ENCODE assay signal across 8 mouse cellular contexts in genomic region chr13:72625236-72625950, GRCm38 (mm10). TPM values are rescaled to one million over a fixed set of nuclear protein-coding genes. Genes with fewer than 3 reads are reported as not detected.
DNase-seq lines count a peak whose midpoint lies in the region; ATAC-seq and TF ChIP-seq lines count a peak whose summit lies in the region.

No protein-coding gene starts in this region.

- peaks cover 95% of the 10 kb centered on the region for H3K27me3 ChIP-seq in forebrain, postnatal 0 days (ENCODE audit: insufficient read depth, low read length)
- H3K27me3 ChIP-seq in forebrain, embryonic 12.5 days = peaks cover 94% of the 10 kb centered on the region
- peaks cover 95% of the 10 kb centered on the region for H3K27me3 ChIP-seq in embryonic facial prominence, embryonic 14.5 days (replicated peaks; ENCODE audit: control insufficient read depth, insufficient read depth, low read length)
- peaks cover 26% of the 10 kb centered on the region for H3K27me3 ChIP-seq in midbrain, embryonic 14.5 days (ENCODE audit: control insufficient read depth, insufficient read depth, low read length)

- ATAC-seq in forebrain, postnatal 0 days = no peak
- no peak for ATAC-seq in forebrain, embryonic 12.5 days (ENCODE audit: low FRiP score)
- ATAC-seq in embryonic facial prominence, embryonic 14.5 days (ENCODE audit: low read depth) = no peak
- no peak for ATAC-seq in midbrain, embryonic 14.5 days (ENCODE audit: low FRiP score, low TSS enrichment)
- no peak for ATAC-seq in inflammation-experienced regulatory T-cells, adult 6 months

- no peaks in the 10 kb centered on the region for H3K36me3 ChIP-seq in forebrain, postnatal 0 days (ENCODE audit: insufficient read depth)
- no peaks in the 10 kb centered on the region for H3K36me3 ChIP-seq in forebrain, embryonic 12.5 days (replicated peaks)
- H3K36me3 ChIP-seq in embryonic facial prominence, embryonic 14.5 days (ENCODE audit: control insufficient read depth, insufficient read depth, low read length) = no peaks in the 10 kb centered on the region
- no peaks in the 10 kb centered on the region for H3K36me3 ChIP-seq in midbrain, embryonic 14.5 days (ENCODE audit: control insufficient read depth, insufficient read depth, low read length)

- WGBS in forebrain, postnatal 0 days = 5% methylated on average over 28 of the region's 28 CpGs
- 3% methylated on average over 28 of the region's 28 CpGs for WGBS in forebrain, embryonic 12.5 days
- 8% methylated on average over 28 of the region's 28 CpGs for WGBS in embryonic facial prominence, embryonic 14.5 days
- 11% methylated on average over 28 of the region's 28 CpGs for WGBS in midbrain, embryonic 14.5 days

- H3K9me3 ChIP-seq in forebrain, postnatal 0 days (ENCODE audit: low read length) = no peaks in the 10 kb centered on the region
- H3K9me3 ChIP-seq in forebrain, embryonic 12.5 days = no peaks in the 10 kb centered on the region
- H3K9me3 ChIP-seq in embryonic facial prominence, embryonic 14.5 days (ENCODE audit: control insufficient read depth, low read length) = no peaks in the 10 kb centered on the region
- H3K9me3 ChIP-seq in midbrain, embryonic 14.5 days (ENCODE audit: control insufficient read depth, low read length) = no peaks in the 10 kb centered on the region

- no peaks in the 10 kb centered on the region for H3K4me1 ChIP-seq in forebrain, postnatal 0 days (ENCODE audit: insufficient read depth)
- peaks cover 39% of the 10 kb centered on the region for H3K4me1 ChIP-seq in forebrain, embryonic 12.5 days
- peaks cover 10% of the 10 kb centered on the region; the same call in 1 of the 2 replicates for H3K4me1 ChIP-seq in embryonic facial prominence, embryonic 14.5 days (ENCODE audit: control insufficient read depth, insufficient read depth, low read length)
- H3K4me1 ChIP-seq in midbrain, embryonic 14.5 days (ENCODE audit: control insufficient read depth, insufficient read depth, low read length) = 0 out of 2 replicates have a peak, but pooled peaks cover 9% of the 10 kb centered on the region

- DNase-seq in forebrain, postnatal 0 days = peak; percentile 52
- no peak for DNase-seq in embryonic facial prominence, embryonic 14.5 days (ENCODE audit: low spot score)
- DNase-seq in kidney, postnatal 25 days = peak; percentile 36 to 62
- DNase-seq in midbrain, embryonic 14.5 days = peak; percentile 81
- DNase-seq in layer of hippocampus, adult 2 months (ENCODE audit: low spot score in 2 of 2) = no peak
- no peak for DNase-seq in right cerebral cortex, postnatal 10 days (ENCODE audit: low spot score in 2 of 2)

- no peak overlapping the region for H3K9ac ChIP-seq in forebrain, postnatal 0 days
- no peak overlapping the region for H3K9ac ChIP-seq in forebrain, embryonic 12.5 days
- H3K9ac ChIP-seq in embryonic facial prominence, embryonic 14.5 days (ENCODE audit: low read depth, low read length) = no peak overlapping the region
- H3K9ac ChIP-seq in midbrain, embryonic 14.5 days (replicated peaks; ENCODE audit: low read length) = peak overlapping the region; percentile 4; the same call in 1 of the 2 replicates

- H3K4me3 ChIP-seq in forebrain, postnatal 0 days (ENCODE audit: low read depth, low read length) = no peak overlapping the region
- no peak overlapping the region for H3K4me3 ChIP-seq in forebrain, embryonic 12.5 days (replicated peaks)
- H3K4me3 ChIP-seq in embryonic facial prominence, embryonic 14.5 days (ENCODE audit: low read depth, low read length) = peak overlapping the region; percentile 36
- peak overlapping the region; percentile 75 for H3K4me3 ChIP-seq in midbrain, embryonic 14.5 days (replicated peaks; ENCODE audit: low read depth, low read length)
- no peak overlapping the region for H3K4me3 ChIP-seq in layer of hippocampus, adult 2 months

- H3K4me2 ChIP-seq in forebrain, postnatal 0 days (ENCODE audit: low read depth) = no peak overlapping the region
- H3K4me2 ChIP-seq in forebrain, embryonic 12.5 days = no peak overlapping the region
- peak overlapping the region; percentile 19; the same call in 1 of the 2 replicates for H3K4me2 ChIP-seq in embryonic facial prominence, embryonic 14.5 days (ENCODE audit: low read depth, low read length)
- peak overlapping the region; percentile 79 for H3K4me2 ChIP-seq in midbrain, embryonic 14.5 days (ENCODE audit: low read length)

- H3K27ac ChIP-seq in forebrain, postnatal 0 days (ENCODE audit: low read depth, low read length) = no peak overlapping the region
- H3K27ac ChIP-seq in forebrain, embryonic 12.5 days = no peak overlapping the region
- no peak overlapping the region for H3K27ac ChIP-seq in embryonic facial prominence, embryonic 14.5 days (replicated peaks; ENCODE audit: low read depth, low read length)
- H3K27ac ChIP-seq in midbrain, embryonic 14.5 days (replicated peaks; ENCODE audit: low read depth, low read length) = no peak overlapping the region
- no peak overlapping the region for H3K27ac ChIP-seq in layer of hippocampus, adult 2 months

- peak; percentile 29; the same call in 1 of the 2 replicates for TF ChIP-seq CTCF in forebrain, postnatal 0 days (IDR thresholded peaks at IDR 0.05; ENCODE audit: low read depth)
- TF ChIP-seq CTCF in layer of hippocampus, adult 2 months (conservative IDR thresholded peaks at IDR 0.05) = no peak; the same call in 1 of the 2 replicates

RNA-seq across cellular contexts. Expression of gene Irx2, which starts 3.2 kb away (rescaled TPM):
- 2.4 and 3.1 TPM in 2 replicates for total RNA-seq in forebrain, postnatal 0 days (2014; rRNA removed)
- 0.98 and 2.6 TPM in 2 replicates for polyA plus RNA-seq in forebrain, postnatal 0 days (2015; fragmentation: Nextera tagmentation; extraction: Ambion mirVana)
- 3.6 and 6.5 TPM in 2 replicates for polyA plus RNA-seq in forebrain, embryonic 12.5 days (2016; fragmentation: Nextera tagmentation; extraction: Ambion mirVana)
- polyA plus RNA-seq in embryonic facial prominence, embryonic 14.5 days (2014; fragmentation: Nextera tagmentation; extraction: Ambion mirVana) = 25.7 and 26.7 TPM in 2 replicates
- polyA plus RNA-seq in midbrain, embryonic 14.5 days (2014; fragmentation: Nextera tagmentation; extraction: Ambion mirVana) = 57.1 and 64.8 TPM in 2 replicates
- polyA plus RNA-seq in inflammation-experienced regulatory T-cells, adult 6 months (2017; shearing (Covaris generic)) = not detected
- total RNA-seq in layer of hippocampus, adult 2 months (2021) = under 1 TPM in 1 of 2 experiments, not detected in 1; 0.54 TPM

Comparison
In these comparisons a context has a peak if more than half of its experiments do, and no peak if none do; other contexts are left out.
1. DNase-seq: peak in forebrain, postnatal 0 days (single experiment), kidney, postnatal 25 days (2 of 2) and midbrain, embryonic 14.5 days (single experiment); none in embryonic facial prominence, embryonic 14.5 days (single experiment), layer of hippocampus, adult 2 months (0 of 2) and right cerebral cortex, postnatal 10 days (0 of 2).
2. H3K4me2 ChIP-seq: peak in embryonic facial prominence, embryonic 14.5 days (single experiment) and midbrain, embryonic 14.5 days (single experiment); none in forebrain, postnatal 0 days (single experiment) and forebrain, embryonic 12.5 days (single experiment).
3. H3K4me3 ChIP-seq: peak in embryonic facial prominence, embryonic 14.5 days (single experiment) and midbrain, embryonic 14.5 days (single experiment); none in forebrain, postnatal 0 days (single experiment), forebrain, embryonic 12.5 days (single experiment) and layer of hippocampus, adult 2 months (single experiment).